Mouse (Mus musculus) embryonic facial prominence, embryonic 15.5 days (tissue): ENCODE data around the gene Abca1. TPM values are rescaled to one million over a fixed set of nuclear protein-coding genes. Genes with fewer than 3 reads are reported as not detected.

Source experiments
- ATAC-seq: fragments of 200-750 bp; cut with Nextera tagmentation; 2 replicates; pipeline ENCODE4 v1.8.0; 2017; ENCODE audit warnings: low read depth, moderate TSS enrichment; ENCODE audit not compliant: insufficient number of reproducible peaks, low FRiP score, low TSS enrichment
- H3K27ac ChIP-seq: fragments of 300-500 bp; sonication (generic); replicated peaks from 2 replicates; pipeline ENCODE4 v1.5.1; 2015; ENCODE audit warnings: mild to moderate bottlenecking, inconsistent platforms
- H3K27me3 ChIP-seq: fragments of 300-500 bp; sonication (generic); 2 replicates; pipeline ENCODE4 v1.6.1; 2015; ENCODE audit warnings: inconsistent platforms
- H3K36me3 ChIP-seq: fragments of 300-500 bp; sonication (generic); 2 replicates; pipeline ENCODE4 v1.6.1; 2015; ENCODE audit warnings: mild to moderate bottlenecking, inconsistent platforms
- H3K4me1 ChIP-seq: fragments of 300-500 bp; sonication (generic); 2 replicates; pipeline ENCODE4 v1.6.1; 2015; ENCODE audit warnings: inconsistent platforms
- H3K4me2 ChIP-seq: fragments of 300-500 bp; sonication (generic); replicated peaks from 2 replicates; pipeline ENCODE4 v1.6.1; 2015; ENCODE audit warnings: mild to moderate bottlenecking, inconsistent platforms
- H3K4me3 ChIP-seq: fragments of 300-500 bp; sonication (generic); replicated peaks from 2 replicates; pipeline ENCODE4 v1.5.1; 2015; ENCODE audit warnings: mild to moderate bottlenecking, inconsistent platforms
- H3K9ac ChIP-seq: fragments of 300-500 bp; sonication (generic); 2 replicates; pipeline ENCODE4 v1.6.1; 2015; ENCODE audit warnings: inconsistent platforms
- H3K9me3 ChIP-seq: fragments of 300-500 bp; sonication (generic); replicated peaks from 2 replicates; pipeline ENCODE4 v1.6.1; 2016; ENCODE audit warnings: inconsistent platforms
- WGBS: fragments of 180-500 bp; shearing (Covaris S2); methylation state at CpG from one replicate; pipeline ENCODE4 v1.1.7; 2015; 5-methylcytosine and 5-hydroxymethylcytosine counted together
- polyA plus RNA-seq: library from polyadenylated mRNA; unstranded; fragments of >200 nt; fragmentation: Nextera tagmentation; extraction: Ambion mirVana; gene quantifications from 2 replicates; pipeline ENCODE4 v1.2.1, GENCODE M21; 2015

The Abca1 gene
- polyA plus RNA-seq, 1 experiment from 2014 or later: 8.2 TPM

- no peak for ATAC-seq
- H3K9me3 ChIP-seq: no peaks in the 10 kb centered on the region
- no peaks in the 10 kb centered on the region for H3K27me3 ChIP-seq
- H3K4me2 ChIP-seq: no peak overlapping the region
- no peaks in the 10 kb centered on the region for H3K4me1 ChIP-seq
- H3K27ac ChIP-seq: no peak overlapping the region
- peaks cover 49% of the 10 kb centered on the region for H3K36me3 ChIP-seq
- 85% methylated on average over 8 of the region's 8 CpGs for WGBS
- H3K4me3 ChIP-seq: no peak overlapping the region
- H3K9ac ChIP-seq: no peak overlapping the region
Observed at GRCm38 (mm10) chr4:53043819-53044218, 115.9 kb downstream of the Abca1 start.

- no peaks in the 10 kb centered on the region for H3K9me3 ChIP-seq
- no peak overlapping the region for H3K27ac ChIP-seq
- whole genome bisulfite sequencing: 53% methylated on average over 8 of the region's 8 CpGs
- no peak overlapping the region for H3K4me2 ChIP-seq
- peaks cover 23% of the 10 kb centered on the region for H3K36me3 ChIP-seq
- no peak overlapping the region for H3K4me3 ChIP-seq
- ATAC-seq: no peak
- no peaks in the 10 kb centered on the region for H3K27me3 ChIP-seq
- no peaks in the 10 kb centered on the region for H3K4me1 ChIP-seq
- H3K9ac ChIP-seq: no peak overlapping the region
Observed at GRCm38 (mm10) chr4:53030326-53030948, 129.3 kb downstream of the Abca1 start.

- Histone ChIP-seq H3K9me3 (no peaks in the 10 kb centered on the region), H3K27me3 (no peaks in the 10 kb centered on the region), H3K4me1 (no peaks in the 10 kb centered on the region), H3K9ac (no peak overlapping the region), H3K4me2 (no peak overlapping the region), H3K4me3 (no peak overlapping the region), H3K27ac (no peak overlapping the region), H3K36me3 (peaks cover 8% of the 10 kb centered on the region)
- WGBS: 84% methylated on average over 3 of the region's 3 CpGs
- no peak for ATAC-seq
Observed at GRCm38 (mm10) chr4:53027811-53028210, 131.9 kb downstream of the Abca1 start.

- H3K4me2 ChIP-seq: no peak overlapping the region
- no peak overlapping the region for H3K4me3 ChIP-seq
- 82% methylated on average over 4 of the region's 4 CpGs for WGBS
- H3K9me3 ChIP-seq: no peaks in the 10 kb centered on the region
- no peak overlapping the region for H3K27ac ChIP-seq
- no peak for ATAC-seq
- H3K27me3 ChIP-seq: no peaks in the 10 kb centered on the region
- H3K36me3 ChIP-seq: peaks cover 21% of the 10 kb centered on the region
- no peaks in the 10 kb centered on the region for H3K4me1 ChIP-seq
- H3K9ac ChIP-seq: no peak overlapping the region
Observed at GRCm38 (mm10) chr4:53024397-53024796, 135.3 kb downstream of the Abca1 start.

- Histone ChIP-seq H3K36me3 (peaks cover 24% of the 10 kb centered on the region), H3K9me3 (no peaks in the 10 kb centered on the region), H3K27ac (no peak overlapping the region), H3K4me3 (no peak overlapping the region), H3K4me2 (no peak overlapping the region), H3K4me1 (no peaks in the 10 kb centered on the region), H3K9ac (no peak overlapping the region), H3K27me3 (no peaks in the 10 kb centered on the region)
- 94% methylated on average over 14 of the region's 14 CpGs for WGBS
- ATAC-seq: no peak
Observed at GRCm38 (mm10) chr4:53023189-53023925, 136.3 kb downstream of the Abca1 start.

- Histone ChIP-seq H3K27me3 (no peaks in the 10 kb centered on the region), H3K9ac (no peak overlapping the region), H3K4me1 (no peaks in the 10 kb centered on the region), H3K27ac (no peak overlapping the region), H3K9me3 (0 out of 2 replicates have a peak, but pooled peaks cover 7% of the 10 kb centered on the region), H3K4me3 (no peak overlapping the region), H3K4me2 (no peak overlapping the region), H3K36me3 (peaks cover 45% of the 10 kb centered on the region)
- no peak for ATAC-seq
- WGBS: 85% methylated on average over 1 of the region's 1 CpGs
Observed at GRCm38 (mm10) chr4:53018392-53018791, 141.3 kb downstream of the Abca1 start.

GRCm38 (mm10) chr4:53015024-53015423, 144.7 kb downstream of the Abca1 start:
- WGBS: 87% methylated on average over 3 of the region's 3 CpGs
- Histone ChIP-seq H3K36me3 (peaks cover 27% of the 10 kb centered on the region), H3K4me2 (no peak overlapping the region), H3K9ac (no peak overlapping the region), H3K27me3 (no peaks in the 10 kb centered on the region), H3K4me3 (no peak overlapping the region), H3K4me1 (0 out of 2 replicates have a peak, but pooled peaks cover 5% of the 10 kb centered on the region), H3K27ac (no peak overlapping the region), H3K9me3 (0 out of 2 replicates have a peak, but pooled peaks cover 7% of the 10 kb centered on the region)
- ATAC-seq: no peak

GRCm38 (mm10) chr4:53014421-53014820, 145.3 kb downstream of the Abca1 start:
- Histone ChIP-seq H3K27me3 (no peaks in the 10 kb centered on the region), H3K9ac (no peak overlapping the region), H3K4me3 (no peak overlapping the region), H3K4me1 (0 out of 2 replicates have a peak, but pooled peaks cover 5% of the 10 kb centered on the region), H3K36me3 (peaks cover 27% of the 10 kb centered on the region), H3K9me3 (0 out of 2 replicates have a peak, but pooled peaks cover 7% of the 10 kb centered on the region), H3K27ac (no peak overlapping the region), H3K4me2 (no peak overlapping the region)
- 83% methylated on average over 7 of the region's 7 CpGs for WGBS
- no peak for ATAC-seq

GRCm38 (mm10) chr4:53011732-53012361, 147.8 kb downstream of the Abca1 start, which contains the start of gene Nipsnap3b:
TSS of gene Nipsnap3b (plus strand) at chr4:53011880.
- Histone ChIP-seq H3K27me3 (no peaks in the 10 kb centered on the region), H3K4me2 (peak within 1 kb of the TSS; percentile 59), H3K36me3 (peaks cover 13% of the 10 kb centered on the region), H3K4me1 (0 out of 2 replicates have a peak, but pooled peaks cover 5% of the 10 kb centered on the region), H3K9me3 (0 out of 2 replicates have a peak, but pooled peaks cover 5% of the 10 kb centered on the region), H3K4me3 (peak within 1 kb of the TSS; percentile 83), H3K9ac (peak within 1 kb of the TSS; percentile 67), H3K27ac (peak within 1 kb of the TSS; percentile 81)
- ATAC-seq: peak; percentile 96
- under 1% methylated on average over 62 of the region's 63 CpGs for WGBS

- Histone ChIP-seq H3K36me3 (no peaks in the 10 kb centered on the region), H3K27ac (no peak overlapping the region), H3K27me3 (no peaks in the 10 kb centered on the region), H3K4me3 (no peak overlapping the region), H3K4me2 (no peak overlapping the region), H3K9me3 (no peaks in the 10 kb centered on the region), H3K9ac (no peak overlapping the region), H3K4me1 (0 out of 2 replicates have a peak, but pooled peaks cover 5% of the 10 kb centered on the region)
- WGBS: 89% methylated on average over 4 of the region's 4 CpGs
- no peak for ATAC-seq
Observed at GRCm38 (mm10) chr4:53009871-53010270, 149.8 kb downstream of the Abca1 start.

- Histone ChIP-seq H3K9ac (no peak overlapping the region), H3K27ac (no peak overlapping the region), H3K4me2 (no peak overlapping the region), H3K27me3 (no peaks in the 10 kb centered on the region), H3K36me3 (no peaks in the 10 kb centered on the region), H3K9me3 (no peaks in the 10 kb centered on the region), H3K4me1 (0 out of 2 replicates have a peak, but pooled peaks cover 5% of the 10 kb centered on the region), H3K4me3 (no peak overlapping the region)
- no peak for ATAC-seq
- 60% methylated on average over 4 of the region's 4 CpGs for WGBS
Observed at GRCm38 (mm10) chr4:53009183-53009582, 150.5 kb downstream of the Abca1 start.
